Mouse (Mus musculus) lung, postnatal 0 days (tissue): ENCODE data around the gene Rock2. TPM values are rescaled to one million over a fixed set of nuclear protein-coding genes. Genes with fewer than 3 reads are reported as not detected.

Experiments
- ATAC-seq: fragments of 200-750 bp; cut with Nextera tagmentation; 2 replicates; pipeline ENCODE4 v1.8.0; 2017; ENCODE audit warnings: moderate library complexity
- DNase-seq: peaks from one replicate; pipeline ENCODE4 v3.0.0-alpha.2; 2016; ENCODE audit warnings: low spot score
- H3K27ac ChIP-seq: fragments of 300-500 bp; sonication (generic); 2 replicates; pipeline ENCODE4 v1.5.1; 2014; ENCODE audit warnings: antibody characterized with exemption, mild to moderate bottlenecking, low read length, mixed read lengths
- H3K27me3 ChIP-seq: fragments of 300-500 bp; sonication (generic); replicated peaks from 2 replicates; pipeline ENCODE4 v1.6.1; 2014; ENCODE audit warnings: low read length, mixed read lengths; ENCODE audit not compliant: insufficient read depth
- H3K36me3 ChIP-seq: fragments of 300-500 bp; sonication (generic); 2 replicates; pipeline ENCODE4 v1.6.1; 2014; ENCODE audit warnings: low read length, mixed read lengths; ENCODE audit not compliant: insufficient read depth
- H3K4me1 ChIP-seq: fragments of 300-500 bp; sonication (generic); 2 replicates; pipeline ENCODE4 v1.6.1; 2014; ENCODE audit warnings: antibody characterized with exemption, low read depth, low read length, mixed read lengths; ENCODE audit not compliant: insufficient read depth
- H3K4me2 ChIP-seq: fragments of 300-500 bp; sonication (generic); replicated peaks from 2 replicates; pipeline ENCODE4 v1.6.1; 2014; ENCODE audit warnings: low read depth, mild to moderate bottlenecking, low read length, moderate library complexity, mixed read lengths
- H3K4me3 ChIP-seq: fragments of 300-500 bp; sonication (generic); 2 replicates; pipeline ENCODE4 v1.5.1; 2014; ENCODE audit warnings: low read depth, low read length
- H3K9ac ChIP-seq: fragments of 300-500 bp; sonication (generic); replicated peaks from 2 replicates; pipeline ENCODE4 v1.6.1; 2014; ENCODE audit warnings: low read depth, mild to moderate bottlenecking
- H3K9me3 ChIP-seq: fragments of 300-500 bp; sonication (generic); 2 replicates; pipeline ENCODE4 v1.6.1; 2016; ENCODE audit warnings: low read length, mixed read lengths
- CTCF ChIP-seq: IDR thresholded peaks from 2 replicates; pipeline ENCODE4 v1.5.1; 2016; ENCODE audit warnings: antibody characterized with exemption, mild to moderate bottlenecking
- EP300 ChIP-seq: IDR thresholded peaks from 2 replicates; pipeline ENCODE4 v1.6.1; 2016; ENCODE audit warnings: antibody characterized with exemption, mild to moderate bottlenecking, control low read depth
- WGBS: fragments of 180-500 bp; shearing (Covaris S2); extraction: QIAGEN DNeasy Blood & Tissue Kit; methylation state at CpG from one replicate; pipeline ENCODE4 v1.1.7; 2014; 5-methylcytosine and 5-hydroxymethylcytosine counted together
- polyA plus RNA-seq: library from polyadenylated mRNA; unstranded; fragments of >200 nt; fragmentation: Nextera tagmentation; extraction: Ambion mirVana; gene quantifications from 2 replicates; pipeline ENCODE4 v1.2.1, GENCODE M21; 2015

The Rock2 gene
- polyA plus RNA-seq, 1 experiment from 2014 or later: 18.2 TPM

DNA sequence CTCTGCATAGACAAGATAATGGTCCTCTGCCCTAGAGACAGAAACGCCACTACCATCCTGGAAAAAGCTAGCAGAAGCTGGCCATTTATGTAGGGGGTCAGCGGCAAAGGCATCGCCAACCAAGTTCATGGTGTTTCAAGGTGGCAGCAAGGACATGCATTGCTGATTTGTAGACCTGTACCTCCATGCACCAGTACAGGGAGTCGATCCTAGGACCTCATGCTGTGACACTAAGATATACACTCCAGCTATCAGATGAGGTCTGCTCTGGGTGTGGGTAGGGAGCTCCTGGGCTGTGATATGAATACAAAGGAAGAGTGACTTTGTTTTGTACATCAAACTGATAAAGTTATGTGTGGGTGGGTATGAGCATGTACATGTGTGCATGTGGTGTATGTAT is 14.6 kb upstream of the Rock2 start:
- WGBS: 92% methylated on average over 4 of the region's 4 CpGs
- Histone ChIP-seq H3K4me1 (peaks cover 22% of the 10 kb centered on the region), H3K4me2 (no peak overlapping the region), H3K4me3 (no peak overlapping the region), H3K27ac (no peak overlapping the region), H3K9ac (no peak overlapping the region), H3K27me3 (no peaks in the 10 kb centered on the region), H3K9me3 (no peaks in the 10 kb centered on the region), H3K36me3 (no peaks in the 10 kb centered on the region)
- no peak for DNase-seq
- ATAC-seq: no peak
- no peak for TF ChIP-seq CTCF
- no peak for TF ChIP-seq EP300

DNA sequence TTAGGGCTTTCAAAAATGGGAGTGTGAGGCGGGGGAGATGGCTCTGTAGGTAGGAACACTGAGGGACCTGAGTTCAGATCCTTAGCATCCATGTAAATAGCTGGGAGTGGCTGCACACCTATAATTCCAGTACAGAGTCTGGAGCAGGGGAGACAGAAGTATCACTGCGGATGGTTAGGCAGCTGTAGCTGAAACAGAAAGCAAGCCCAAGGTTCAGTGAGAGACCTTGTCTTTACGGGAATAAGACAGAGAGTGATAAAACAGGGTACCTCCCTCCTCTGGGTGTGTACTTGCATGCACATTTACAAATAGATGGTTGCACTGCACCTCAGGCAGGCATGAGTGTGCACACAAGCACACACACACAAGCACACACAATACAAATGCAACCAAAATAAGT is 12.3 kb upstream of the Rock2 start:
- H3K4me1 ChIP-seq: peaks cover 4% of the 10 kb centered on the region; the same call in 1 of the 2 replicates
- ATAC-seq: no peak
- no peak overlapping the region for H3K4me2 ChIP-seq
- no peaks in the 10 kb centered on the region for H3K9me3 ChIP-seq
- no peak for TF ChIP-seq CTCF
- H3K27me3 ChIP-seq: no peaks in the 10 kb centered on the region
- H3K36me3 ChIP-seq: no peaks in the 10 kb centered on the region
- no peak for DNase-seq
- H3K27ac ChIP-seq: no peak overlapping the region
- H3K9ac ChIP-seq: no peak overlapping the region
- WGBS: 77% methylated on average over 3 of the region's 3 CpGs
- no peak overlapping the region for H3K4me3 ChIP-seq

- Histone ChIP-seq H3K9ac (0 out of 2 replicates have a peak overlapping the region, but pooled peaks have one; percentile 6), H3K27me3 (no peaks in the 10 kb centered on the region), H3K36me3 (no peaks in the 10 kb centered on the region), H3K4me2 (no peak overlapping the region), H3K4me1 (peaks cover 3% of the 10 kb centered on the region; the same call in 1 of the 2 replicates), H3K9me3 (no peaks in the 10 kb centered on the region), H3K4me3 (no peak overlapping the region), H3K27ac (no peak overlapping the region)
- ATAC-seq: no peak
- 63% methylated on average over 7 of the region's 7 CpGs for WGBS
- TF ChIP-seq CTCF: no peak
- no peak for TF ChIP-seq EP300
- no peak for DNase-seq
Observed at GRCm38 (mm10) chr12:16883111-16883510, 11.6 kb upstream of the Rock2 start.

- DNase-seq (no peak), ATAC-seq (no peak)
- Histone ChIP-seq H3K36me3 (no peaks in the 10 kb centered on the region), H3K9ac (no peak overlapping the region), H3K27ac (no peak overlapping the region), H3K4me3 (no peak overlapping the region), H3K9me3 (no peaks in the 10 kb centered on the region), H3K4me2 (no peak overlapping the region), H3K27me3 (no peaks in the 10 kb centered on the region), H3K4me1 (no peaks in the 10 kb centered on the region)
- TF ChIP-seq CTCF: no peak
- TF ChIP-seq EP300: no peak
- 96% methylated on average over 4 of the region's 4 CpGs for WGBS
Observed at GRCm38 (mm10) chr12:16884534-16884933, 10.2 kb upstream of the Rock2 start.

GRCm38 (mm10) chr12:16886354-16886753 is 8.3 kb upstream of the Rock2 start:
- no peak for DNase-seq
- H3K27ac ChIP-seq: no peak overlapping the region

GRCm38 (mm10) chr12:16893039-16893438 is 1.7 kb upstream of the Rock2 start:
- Histone ChIP-seq H3K9ac (no peak overlapping the region), H3K36me3 (no peaks in the 10 kb centered on the region), H3K9me3 (no peaks in the 10 kb centered on the region), H3K4me2 (no peak overlapping the region), H3K27ac (peak overlapping the region; percentile 99), H3K27me3 (no peaks in the 10 kb centered on the region), H3K4me1 (no peaks in the 10 kb centered on the region; the same call in 1 of the 2 replicates), H3K4me3 (no peak overlapping the region)
- no peak for DNase-seq
- no peak for ATAC-seq
- TF ChIP-seq EP300 (no peak; the same call in 1 of the 2 replicates), CTCF (no peak)
- WGBS: 76% methylated on average over 2 of the region's 2 CpGs

More at GRCm38 (mm10) chr12:16886354-16886753, 8.3 kb upstream of the Rock2 start:
- no peak for TF ChIP-seq CTCF
- no peaks in the 10 kb centered on the region for H3K9me3 ChIP-seq
- H3K4me1 ChIP-seq: no peaks in the 10 kb centered on the region
- H3K4me3 ChIP-seq: no peak overlapping the region
- H3K36me3 ChIP-seq: no peaks in the 10 kb centered on the region
- H3K9ac ChIP-seq: no peak overlapping the region
- H3K27me3 ChIP-seq: no peaks in the 10 kb centered on the region
- 75% methylated on average over 6 of the region's 6 CpGs for WGBS
- no peak overlapping the region for H3K4me2 ChIP-seq
- ATAC-seq: no peak
